In the genomic region with DNA sequence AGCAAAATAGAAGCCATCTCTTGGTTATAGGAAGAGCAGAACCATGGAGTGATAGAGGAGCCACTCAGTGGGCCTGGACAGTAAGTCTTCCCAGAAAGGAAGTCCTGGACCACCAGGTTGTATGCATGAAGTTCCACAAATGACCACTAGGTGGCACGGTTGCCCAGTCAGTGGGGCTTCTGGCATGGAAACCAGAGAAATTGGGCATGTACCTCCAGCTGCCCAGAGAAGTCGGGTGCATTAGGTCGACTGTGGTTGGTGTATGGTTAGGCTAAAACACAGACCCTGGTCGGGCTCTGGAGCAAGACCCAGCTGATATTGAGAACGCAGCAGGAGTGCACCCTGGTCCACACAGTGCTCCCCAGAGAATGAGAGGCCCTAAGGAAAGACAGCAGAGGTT, we compare ENCODE assay signal across 9 mouse cellular contexts. TPM values are rescaled to one million over a fixed set of nuclear protein-coding genes. Genes with fewer than 3 reads are reported as not detected.
DNase-seq lines count a peak whose midpoint lies in the region; ATAC-seq and TF ChIP-seq lines count a peak whose summit lies in the region.
"Had no signal": no experiment of that assay in that cellular context is flagged by ENCODE, and none has a peak within 500 bp of the region (broad histone marks: within the 10 kb centered on the region; RNA-seq: fewer than 3 reads in every experiment).

No protein-coding gene starts in this region.

- no peaks in the 10 kb centered on the region for H3K27me3 ChIP-seq in C2C12 (ENCODE audit: control insufficient read depth, insufficient read depth, insufficient read length)
- no peaks in the 10 kb centered on the region for H3K27me3 ChIP-seq in embryonic facial prominence, embryonic 14.5 days (replicated peaks; ENCODE audit: control insufficient read depth, insufficient read depth, low read length)
- H3K27me3 ChIP-seq in kidney, embryonic 16.5 days (ENCODE audit: insufficient read depth, low read length), result no peaks in the 10 kb centered on the region
- H3K27me3 ChIP-seq: embryonic facial prominence, embryonic 12.5 days had no signal

- H3K4me3 ChIP-seq in C2C12 (ENCODE audit: insufficient read depth, poor library complexity, severe bottlenecking), result no peak overlapping the region
- no peak overlapping the region for H3K4me3 ChIP-seq in embryonic facial prominence, embryonic 14.5 days (ENCODE audit: low read depth, low read length)
- no peak overlapping the region for H3K4me3 ChIP-seq in kidney, embryonic 16.5 days (ENCODE audit: low read length)
- H3K4me3 ChIP-seq: embryonic facial prominence, embryonic 12.5 days had no signal

- no peak overlapping the region for H3K9ac ChIP-seq in embryonic facial prominence, embryonic 14.5 days (ENCODE audit: low read depth, low read length)
- no peak overlapping the region for H3K9ac ChIP-seq in kidney, embryonic 16.5 days (replicated peaks; ENCODE audit: low read length)
- H3K9ac ChIP-seq: embryonic facial prominence, embryonic 12.5 days had no signal

- H3K27ac ChIP-seq in embryonic facial prominence, embryonic 14.5 days (replicated peaks; ENCODE audit: low read depth, low read length), result no peak overlapping the region
- H3K27ac ChIP-seq in kidney, embryonic 16.5 days (ENCODE audit: low read length), result no peak overlapping the region
- H3K27ac ChIP-seq: embryonic facial prominence, embryonic 12.5 days had no signal

- no peaks in the 10 kb centered on the region for H3K79me3 ChIP-seq in C2C12 (ENCODE audit: low read depth)

- no peaks in the 10 kb centered on the region for H3K36me3 ChIP-seq in C2C12 (ENCODE audit: control insufficient read depth, insufficient read depth)
- H3K36me3 ChIP-seq in embryonic facial prominence, embryonic 14.5 days (ENCODE audit: control insufficient read depth, insufficient read depth, low read length), result no peaks in the 10 kb centered on the region
- no peaks in the 10 kb centered on the region for H3K36me3 ChIP-seq in kidney, embryonic 16.5 days (ENCODE audit: insufficient read depth, low read length)
- H3K36me3 ChIP-seq: embryonic facial prominence, embryonic 12.5 days had no signal

- no peaks in the 10 kb centered on the region for H3K79me2 ChIP-seq in C2C12 (ENCODE audit: control insufficient read depth, insufficient read depth)

- H3K4me2 ChIP-seq in embryonic facial prominence, embryonic 14.5 days (ENCODE audit: low read depth, low read length), result no peak overlapping the region
- no peak overlapping the region for H3K4me2 ChIP-seq in kidney, embryonic 16.5 days (replicated peaks; ENCODE audit: low read depth, low read length)
- H3K4me2 ChIP-seq: embryonic facial prominence, embryonic 12.5 days had no signal

- H3ac ChIP-seq in C2C12 (ENCODE audit: control insufficient read depth, insufficient read length, low read depth), result no peak overlapping the region

- DNase-seq in adrenal gland, postnatal 4 days (ENCODE audit: low spot score in 2 of 2), result peak; percentile 55 to 78
- peak; percentile 80 for DNase-seq in embryonic facial prominence, embryonic 14.5 days (ENCODE audit: low spot score)
- peak; percentile 58 to 69 for DNase-seq in heart, adult 9 months (ENCODE audit: low spot score in 2 of 2)
- DNase-seq in liver, result peak; percentile 79
- DNase-seq in natural killer cell, adult 2 months (ENCODE audit: low spot score in 2 of 2), result peak; percentile 76 to 83
- DNase-seq in spleen, postnatal 4 days (ENCODE audit: low spot score in 2 of 2), result peak; percentile 80 to 94

- TF ChIP-seq CTCF in C2C12 (IDR thresholded peaks at IDR 0.05; ENCODE audit: control insufficient read depth, insufficient read depth, insufficient read length), result peak; percentile 50

- no peaks in the 10 kb centered on the region for H3K9me3 ChIP-seq in embryonic facial prominence, embryonic 14.5 days (ENCODE audit: control insufficient read depth, low read length)
- H3K9me3 ChIP-seq in kidney, embryonic 16.5 days (ENCODE audit: low read length), result no peaks in the 10 kb centered on the region
- H3K9me3 ChIP-seq: embryonic facial prominence, embryonic 12.5 days had no signal

- H3K4me1 ChIP-seq in embryonic facial prominence, embryonic 14.5 days (ENCODE audit: control insufficient read depth, insufficient read depth, low read length), result no peaks in the 10 kb centered on the region
- H3K4me1 ChIP-seq in kidney, embryonic 16.5 days (ENCODE audit: insufficient read depth, low read length), result no peaks in the 10 kb centered on the region

- ATAC-seq in embryonic facial prominence, embryonic 14.5 days (ENCODE audit: low read depth), result peak; percentile 48
- ATAC-seq in kidney, embryonic 16.5 days (ENCODE audit: low FRiP score, low TSS enrichment), result 0 out of 2 replicates have a peak, but pooled peaks have one; percentile 1

- 0% methylated on average over 5 of the region's 5 CpGs for WGBS in embryonic facial prominence, embryonic 14.5 days
- 2% methylated on average over 5 of the region's 5 CpGs for WGBS in kidney, embryonic 16.5 days

TF ChIP-seq in C2C12, 6 proteins besides CTCF, POLR2A, EP300 and RAD21:
- TF ChIP-seq MYOG (IDR thresholded peaks at IDR 0.05; ENCODE audit: control insufficient read depth, extremely low read depth, insufficient read length), result no peak
- no peak for TF ChIP-seq MYOD1 (IDR thresholded peaks at IDR 0.05; ENCODE audit: control insufficient read depth, insufficient read length, low read depth)
- no peak for TF ChIP-seq MAX (IDR thresholded peaks at IDR 0.05)
- TF ChIP-seq CEBPB (IDR thresholded peaks at IDR 0.05; ENCODE audit: low read depth), result no peak
- no peak for TF ChIP-seq FOSL1 (IDR thresholded peaks at IDR 0.05; ENCODE audit: insufficient read depth, low read length, poor library complexity, severe bottlenecking)
- no peak for TF ChIP-seq USF1 (IDR thresholded peaks at IDR 0.05; ENCODE audit: low read depth)

RNA-seq across cellular contexts. Expression of a gene that starts 38.8 kb away (rescaled TPM):
- 2.5 TPM for polyA plus RNA-seq in C2C12 (2012; fragmentation: generic; extraction: Trizol)
- total RNA-seq in adrenal gland, postnatal 4 days (2021), result 1 to 10 TPM; 2.1 to 3.4 TPM
- polyA plus RNA-seq in embryonic facial prominence, embryonic 14.5 days (2014; fragmentation: Nextera tagmentation; extraction: Ambion mirVana), result 2.0 and 3.3 TPM in 2 replicates
- polyA plus RNA-seq in kidney, embryonic 16.5 days (2015; fragmentation: Nextera tagmentation; extraction: Ambion mirVana), result 2.9 and 3.5 TPM in 2 replicates
